Mouse (Mus musculus) liver, embryonic 12.5 days (tissue): ENCODE data around the gene Olfr1249. TPM values are rescaled to one million over a fixed set of nuclear protein-coding genes. Genes with fewer than 3 reads are reported as not detected.
"Not testable (repeated sequence)": the region's sequence is repeated elsewhere in the genome, so short reads cannot be mapped to it uniquely, and the experiment has no call there.

Experiments used
- ATAC-seq: fragments of 200-750 bp; cut with Nextera tagmentation; 2 replicates; pipeline ENCODE4 v1.8.0; 2017; ENCODE audit warnings: moderate number of reproducible peaks, mild to moderate bottlenecking, moderate library complexity
- H3K27ac ChIP-seq: fragments of 300-500 bp; sonication (generic); 2 replicates; pipeline ENCODE4 v1.5.1; 2016; ENCODE audit warnings: mild to moderate bottlenecking
- H3K27me3 ChIP-seq: fragments of 300-500 bp; sonication (generic); replicated peaks from 2 replicates; pipeline ENCODE4 v1.6.1; 2016; ENCODE audit warnings: mild to moderate bottlenecking, moderate library complexity
- H3K36me3 ChIP-seq: fragments of 300-500 bp; sonication (generic); 2 replicates; pipeline ENCODE4 v1.6.1; 2016; ENCODE audit warnings: mild to moderate bottlenecking, moderate library complexity
- H3K4me1 ChIP-seq: fragments of 300-500 bp; sonication (generic); 2 replicates; pipeline ENCODE4 v1.6.1; 2016
- H3K4me2 ChIP-seq: fragments of 300-500 bp; sonication (generic); 2 replicates; pipeline ENCODE4 v1.6.1; 2016; ENCODE audit warnings: mild to moderate bottlenecking, moderate library complexity
- H3K4me3 ChIP-seq: fragments of 300-500 bp; sonication (generic); 2 replicates; pipeline ENCODE4 v1.5.1; 2016; ENCODE audit warnings: mild to moderate bottlenecking, moderate library complexity
- H3K9ac ChIP-seq: fragments of 300-500 bp; sonication (generic); 2 replicates; pipeline ENCODE4 v1.6.1; 2016; ENCODE audit warnings: mild to moderate bottlenecking, moderate library complexity
- H3K9me3 ChIP-seq: fragments of 300-500 bp; sonication (generic); replicated peaks from 2 replicates; pipeline ENCODE4 v1.6.1; 2016; ENCODE audit warnings: mild to moderate bottlenecking, moderate library complexity
- WGBS: fragments of 180-500 bp; shearing (Covaris S2); methylation state at CpG from one replicate; pipeline ENCODE4 v1.1.7; 2016; ENCODE audit not compliant: insufficient replicate concordance; 5-methylcytosine and 5-hydroxymethylcytosine counted together
- polyA plus RNA-seq: library from polyadenylated mRNA; unstranded; fragments of >200 nt; fragmentation: Nextera tagmentation; extraction: Ambion mirVana; gene quantifications from 2 replicates; pipeline ENCODE4 v1.2.1, GENCODE M21; 2016

Gene Olfr1249
- polyA plus RNA-seq = not detected in 2 replicates

DNA sequence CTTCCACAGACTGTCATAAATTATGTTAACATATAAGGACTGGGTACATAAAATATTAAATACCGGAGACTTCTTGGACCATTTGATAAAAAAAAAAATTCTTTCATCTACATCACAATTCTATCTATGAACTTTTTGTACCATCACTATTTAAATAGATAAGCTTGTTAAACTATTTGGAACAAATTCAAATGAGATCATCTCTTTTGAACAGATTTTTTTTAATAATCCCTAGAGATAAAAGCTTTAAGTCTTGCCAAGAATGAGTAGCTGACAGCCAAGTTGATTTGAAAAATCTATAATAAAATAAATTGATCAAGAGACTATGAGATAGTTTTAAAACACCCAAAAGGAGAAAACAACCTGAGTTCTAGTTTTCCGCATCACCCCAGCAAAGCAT lies at the start of gene Olfr1249:
TSS of gene Olfr1249 (minus strand) at position 101 of the 400 bp plus-strand sequence.
- Histone ChIP-seq H3K27ac (no peak within 1 kb of the TSS), H3K9me3 (no peaks in the 10 kb centered on the region), H3K36me3 (no peaks in the 10 kb centered on the region), H3K4me1 (no peaks in the 10 kb centered on the region), H3K9ac (no peak within 1 kb of the TSS), H3K4me3 (no peak within 1 kb of the TSS), H3K27me3 (no peaks in the 10 kb centered on the region), H3K4me2 (no peak within 1 kb of the TSS)
- WGBS = 76% methylated on average over 2 of the region's 2 CpGs
- ATAC-seq = no peak

DNA sequence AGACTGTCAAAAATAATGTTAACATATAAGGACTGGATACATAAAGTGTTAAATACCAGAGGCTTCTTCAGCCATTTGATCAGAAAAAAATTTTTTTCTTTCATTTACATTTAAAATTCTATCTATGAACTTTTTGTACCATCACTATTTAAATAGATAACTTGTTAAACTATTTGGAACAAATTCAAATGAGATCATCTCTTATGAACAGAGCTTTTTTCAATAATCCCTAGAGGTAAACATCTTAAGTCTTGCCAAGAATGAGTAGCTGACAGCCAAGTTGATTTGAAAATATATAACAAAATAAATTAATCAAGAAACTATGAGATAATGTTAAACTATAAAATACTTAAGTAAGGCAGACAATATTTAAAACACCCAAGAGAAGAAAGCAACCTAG lies 37.1 kb upstream of the Olfr1249 start, which contains the start of gene Olfr1251:
TSS of gene Olfr1251 (minus strand) at position 101 of the 400 bp plus-strand sequence.
- Histone ChIP-seq H3K4me1 (no peaks in the 10 kb centered on the region), H3K9me3 (no peaks in the 10 kb centered on the region), H3K27me3 (no peaks in the 10 kb centered on the region), H3K9ac (no peak within 1 kb of the TSS), H3K4me3 (no peak within 1 kb of the TSS), H3K36me3 (no peaks in the 10 kb centered on the region), H3K4me2 (no peak within 1 kb of the TSS), H3K27ac (no peak within 1 kb of the TSS)
- ATAC-seq = no peak

GRCm38 (mm10) chr2:89661367-89661766 lies 26.6 kb upstream of the Olfr1249 start, which contains the start of gene Olfr1250:
Gene Olfr1250 (minus strand): TSS chr2:89661467.
- no peak within 1 kb of the TSS for H3K4me2 ChIP-seq
- no peak within 1 kb of the TSS for H3K27ac ChIP-seq
- H3K4me1 ChIP-seq = no peaks in the 10 kb centered on the region
- no peaks in the 10 kb centered on the region for H3K36me3 ChIP-seq
- ATAC-seq = no peak
- H3K9me3 ChIP-seq = no peaks in the 10 kb centered on the region
- H3K9ac ChIP-seq = no peak within 1 kb of the TSS
- H3K27me3 ChIP-seq = no peaks in the 10 kb centered on the region
- H3K4me3 ChIP-seq = no peak within 1 kb of the TSS

- not testable (repeated sequence) for H3K27me3 ChIP-seq, H3K36me3 ChIP-seq, H3K27ac ChIP-seq, H3K4me1 ChIP-seq, H3K9ac ChIP-seq, H3K4me3 ChIP-seq, ATAC-seq, H3K4me2 ChIP-seq, H3K9me3 ChIP-seq
- WGBS = 86% methylated on average over 1 of the region's 1 CpGs
Measured at GRCm38 (mm10) chr2:89618145-89618544, 16.6 kb downstream of the Olfr1249 start, which contains the start of gene Olfr1248. Gene Olfr1248 (minus strand): TSS chr2:89618245.

DNA sequence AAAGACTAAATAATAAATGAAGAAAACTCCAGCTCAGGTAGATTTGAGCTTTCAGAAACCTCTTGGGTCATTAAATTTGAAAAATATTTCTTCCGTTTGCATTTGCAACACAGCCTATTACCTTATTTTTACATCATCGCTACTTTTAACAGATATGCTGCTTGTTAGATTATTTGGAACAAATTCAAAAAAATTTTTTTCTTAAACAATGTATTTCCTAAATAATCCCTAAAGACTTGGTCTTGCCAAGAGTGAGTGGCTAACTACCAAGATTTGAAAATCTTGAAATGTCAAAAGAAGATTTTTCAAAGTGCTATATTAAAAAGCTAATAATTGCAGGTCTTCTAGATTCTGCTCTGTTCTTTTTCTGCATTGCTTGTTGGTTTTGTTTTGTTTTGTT lies 20.8 kb downstream of the Olfr1249 start, which contains the start of gene Olfr1247:
TSS of gene Olfr1247 (minus strand) at position 101 of the 400 bp plus-strand sequence.
- Histone ChIP-seq H3K4me1 (no peaks in the 10 kb centered on the region), H3K9me3 (no peaks in the 10 kb centered on the region), H3K4me2 (no peak within 1 kb of the TSS), H3K27me3 (no peaks in the 10 kb centered on the region), H3K36me3 (no peaks in the 10 kb centered on the region), H3K9ac (no peak within 1 kb of the TSS), H3K27ac (no peak within 1 kb of the TSS), H3K4me3 (no peak within 1 kb of the TSS)
- 78% methylated on average over 2 of the region's 2 CpGs for WGBS
- no peak for ATAC-seq

DNA sequence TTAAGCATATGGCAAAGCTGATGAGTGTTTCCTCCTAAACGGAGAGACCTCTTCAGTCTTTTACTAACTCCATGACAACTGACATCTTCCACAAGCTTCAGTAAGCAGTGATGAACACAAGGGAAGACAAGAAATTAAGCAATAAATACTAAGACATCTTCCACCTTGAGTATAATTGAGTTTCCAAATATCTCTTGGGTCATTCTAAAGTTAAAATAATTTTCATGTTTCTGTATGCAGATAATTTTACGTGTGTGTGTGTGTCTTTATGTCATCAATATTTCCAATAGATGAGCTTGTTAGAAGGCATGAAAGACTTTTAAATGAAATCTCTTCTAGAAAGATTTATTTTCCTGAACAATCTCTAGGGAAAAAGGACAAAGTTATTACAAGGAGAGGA lies 41.7 kb downstream of the Olfr1249 start, which contains the start of gene Olfr1246:
TSS of gene Olfr1246 (minus strand) at position 101 of the 400 bp plus-strand sequence.
- Histone ChIP-seq H3K4me3 (no peak within 1 kb of the TSS), H3K4me1 (no peaks in the 10 kb centered on the region), H3K27me3 (no peaks in the 10 kb centered on the region), H3K27ac (no peak within 1 kb of the TSS), H3K4me2 (no peak within 1 kb of the TSS), H3K9ac (no peak within 1 kb of the TSS), H3K36me3 (no peaks in the 10 kb centered on the region), H3K9me3 (no peaks in the 10 kb centered on the region)
- WGBS = 54% methylated on average over 2 of the region's 2 CpGs
- ATAC-seq = no peak

Other genes with a start within 250 kb of the Olfr1249 start
- gene Olfr1238, start 225.3 kb downstream of the Olfr1249 start, polyA plus RNA-seq = not detected in 2 replicates
- gene Olfr1239, start 214.6 kb downstream of the Olfr1249 start, polyA plus RNA-seq = not detected in 2 replicates
- not detected in 2 replicates for gene Olfr1240, start 192.0 kb downstream of the Olfr1249 start, polyA plus RNA-seq
- not detected in 2 replicates for gene Olfr1241, start 147.9 kb downstream of the Olfr1249 start, polyA plus RNA-seq
- gene Olfr1242, start 136.6 kb downstream of the Olfr1249 start, polyA plus RNA-seq = not detected in 2 replicates
- not detected in 2 replicates for gene Olfr1243, start 103.5 kb downstream of the Olfr1249 start, polyA plus RNA-seq
- not detected in 2 replicates for gene Olfr1245, start 56.5 kb downstream of the Olfr1249 start, polyA plus RNA-seq
- not detected in 2 replicates for gene Olfr1246, start 41.8 kb downstream of the Olfr1249 start, polyA plus RNA-seq
- gene Olfr1247, start 20.9 kb downstream of the Olfr1249 start, polyA plus RNA-seq = not detected in 2 replicates
- not detected in 2 replicates for gene Olfr1248, start 16.7 kb downstream of the Olfr1249 start, polyA plus RNA-seq
- not detected in 2 replicates for gene Olfr1250, start 26.5 kb upstream of the Olfr1249 start, polyA plus RNA-seq
- gene Olfr1251, start 37.0 kb upstream of the Olfr1249 start, polyA plus RNA-seq = not detected in 2 replicates
- not detected in 2 replicates for gene Olfr1252, start 90.0 kb upstream of the Olfr1249 start, polyA plus RNA-seq
- not detected in 2 replicates for gene Olfr1253, start 122.1 kb upstream of the Olfr1249 start, polyA plus RNA-seq
- gene Olfr1254, start 158.6 kb upstream of the Olfr1249 start, polyA plus RNA-seq = not detected in 2 replicates
- not detected in 2 replicates for gene Olfr1255, start 177.1 kb upstream of the Olfr1249 start, polyA plus RNA-seq
- not detected in 2 replicates for gene Olfr1256, start 206.6 kb upstream of the Olfr1249 start, polyA plus RNA-seq
- gene Olfr48, start 213.2 kb upstream of the Olfr1249 start, polyA plus RNA-seq = not detected in 2 replicates
- gene Olfr1257, start 243.5 kb upstream of the Olfr1249 start, polyA plus RNA-seq = not detected in 2 replicates